Mouse (Mus musculus) layer of hippocampus, adult 2 months (tissue): ENCODE measurements around the gene Spns2. TPM values are rescaled to one million over a fixed set of nuclear protein-coding genes. Genes with fewer than 3 reads are reported as not detected.
A peak's percentile ranks its signal among the peaks of the same experiment; 100 is the strongest.

ENCODE experiments used
- DNase-seq, 2 experiments: peaks; one replicate each; pipeline ENCODE4 v3.0.0; 2022; ENCODE audit warnings: low spot score in 2 of 2
- H3K27ac ChIP-seq: fragments of 200-600 bp; 2 replicates; pipeline ENCODE4 v1.8.1; 2022
- H3K4me3 ChIP-seq: fragments of 200-600 bp; 2 replicates; pipeline ENCODE4 v1.8.1; 2022; ENCODE audit warnings: mild to moderate bottlenecking
- CTCF ChIP-seq: fragments of 200-600 bp; conservative IDR thresholded peaks from 2 replicates; pipeline ENCODE4 v1.8.1; 2022; ENCODE audit warnings: antibody characterized with exemption, mild to moderate bottlenecking, moderate library complexity
- total RNA-seq, 2 experiments: library from RNA; stranded (reverse); gene quantifications; 2 replicates each; pipeline ENCODE4 v1.2.3; 2021

Gene Spns2
- total RNA-seq, 2 experiments from 2014 or later, result 101 to 105 TPM

- TF ChIP-seq CTCF, result no peak
- Histone ChIP-seq H3K27ac (peak overlapping the region; percentile 88), H3K4me3 (no peak overlapping the region)
- peak in 1 of 2 experiments; percentile 62 for DNase-seq
Observed at GRCm38 (mm10) chr11:72494046-72494988, 4.6 kb upstream of the Spns2 start.

- no peak for TF ChIP-seq CTCF
- Histone ChIP-seq H3K27ac (peak overlapping the region; percentile 15; the same call in 1 of the 2 replicates), H3K4me3 (no peak overlapping the region)
- DNase-seq, result no peak
Observed at GRCm38 (mm10) chr11:72491130-72491960, 1.6 kb upstream of the Spns2 start.

GRCm38 (mm10) chr11:72489397-72489796 lies 307 bp downstream of the Spns2 start:
- DNase-seq, result no peak
- Histone ChIP-seq H3K27ac (peak overlapping the region; percentile 99), H3K4me3 (peak overlapping the region; percentile 65)
- no peak for TF ChIP-seq CTCF

- H3K4me3 ChIP-seq, result peak overlapping the region; percentile 65
- peak; percentile 75 to 77 for DNase-seq
- 0 out of 2 replicates have a peak, but pooled peaks have one; percentile 11 for TF ChIP-seq CTCF
- H3K27ac ChIP-seq, result peak overlapping the region; percentile 99
Observed at GRCm38 (mm10) chr11:72488753-72489271, 892 bp downstream of the Spns2 start.

GRCm38 (mm10) chr11:72487739-72488138 lies 2.0 kb downstream of the Spns2 start:
- TF ChIP-seq CTCF, result no peak
- H3K4me3 ChIP-seq, result peak overlapping the region; percentile 65
- peak overlapping the region; percentile 99 for H3K27ac ChIP-seq
- DNase-seq, result no peak

GRCm38 (mm10) chr11:72487171-72487570 lies 2.5 kb downstream of the Spns2 start:
- peak overlapping the region; percentile 99; the same call in 1 of the 2 replicates for H3K27ac ChIP-seq
- no peak for TF ChIP-seq CTCF
- no peak for DNase-seq
- peak overlapping the region; percentile 65 for H3K4me3 ChIP-seq

GRCm38 (mm10) chr11:72485960-72486359 lies 3.7 kb downstream of the Spns2 start:
- Histone ChIP-seq H3K4me3 (no peak overlapping the region), H3K27ac (peak overlapping the region; percentile 99)

GRCm38 (mm10) chr11:72485157-72485556 lies 4.5 kb downstream of the Spns2 start:
- TF ChIP-seq CTCF, result no peak
- DNase-seq, result peak; percentile 55 to 66
- peak overlapping the region; percentile 99 for H3K27ac ChIP-seq
- peak overlapping the region; percentile 28; the same call in 1 of the 2 replicates for H3K4me3 ChIP-seq

More at GRCm38 (mm10) chr11:72485960-72486359, 3.7 kb downstream of the Spns2 start:
- TF ChIP-seq CTCF, result no peak
- no peak for DNase-seq

GRCm38 (mm10) chr11:72484549-72484948 lies 5.2 kb downstream of the Spns2 start:
- H3K27ac ChIP-seq, result peak overlapping the region; percentile 28; the same call in 1 of the 2 replicates

GRCm38 (mm10) chr11:72481952-72482351 lies 7.8 kb downstream of the Spns2 start:
- no peak for TF ChIP-seq CTCF
- DNase-seq, result no peak
- H3K27ac ChIP-seq, result peak overlapping the region; percentile 43; the same call in 1 of the 2 replicates
- no peak overlapping the region for H3K4me3 ChIP-seq

More at GRCm38 (mm10) chr11:72484549-72484948, 5.2 kb downstream of the Spns2 start:
- DNase-seq, result no peak
- peak overlapping the region; percentile 28; the same call in 1 of the 2 replicates for H3K4me3 ChIP-seq
- no peak for TF ChIP-seq CTCF

- no peak for DNase-seq
- Histone ChIP-seq H3K4me3 (no peak overlapping the region), H3K27ac (peak overlapping the region; percentile 43; the same call in 1 of the 2 replicates)
- TF ChIP-seq CTCF, result no peak
Observed at GRCm38 (mm10) chr11:72481313-72481712, 8.4 kb downstream of the Spns2 start.

- no peak for TF ChIP-seq CTCF
- no peak for DNase-seq
- H3K27ac ChIP-seq, result no peak overlapping the region
- no peak overlapping the region for H3K4me3 ChIP-seq
Observed at GRCm38 (mm10) chr11:72479499-72479898, 10.2 kb downstream of the Spns2 start.
